Mouse (Mus musculus) splenic B cell, adult 2 months (primary cell): ENCODE results near the gene Klc4.

ENCODE experiments used
- DNase-seq: peaks from one replicate; pipeline ENCODE4 v3.0.0-alpha.2; 2011; ENCODE audit warnings: low read depth, low spot score
- H3K27me3 ChIP-seq: 2 replicates; pipeline ENCODE4 v1.6.1; 2012; ENCODE audit warnings: mild to moderate bottlenecking, low read length, moderate library complexity, mixed read lengths; ENCODE audit not compliant: control insufficient read depth, poor library complexity, insufficient read depth, severe bottlenecking
- H3K36me3 ChIP-seq: 2 replicates; pipeline ENCODE4 v1.6.1; 2012; ENCODE audit warnings: mild to moderate bottlenecking, low read length, moderate library complexity, mixed read lengths; ENCODE audit not compliant: control insufficient read depth, poor library complexity, insufficient read depth, severe bottlenecking

Klc4 gene

DNA sequence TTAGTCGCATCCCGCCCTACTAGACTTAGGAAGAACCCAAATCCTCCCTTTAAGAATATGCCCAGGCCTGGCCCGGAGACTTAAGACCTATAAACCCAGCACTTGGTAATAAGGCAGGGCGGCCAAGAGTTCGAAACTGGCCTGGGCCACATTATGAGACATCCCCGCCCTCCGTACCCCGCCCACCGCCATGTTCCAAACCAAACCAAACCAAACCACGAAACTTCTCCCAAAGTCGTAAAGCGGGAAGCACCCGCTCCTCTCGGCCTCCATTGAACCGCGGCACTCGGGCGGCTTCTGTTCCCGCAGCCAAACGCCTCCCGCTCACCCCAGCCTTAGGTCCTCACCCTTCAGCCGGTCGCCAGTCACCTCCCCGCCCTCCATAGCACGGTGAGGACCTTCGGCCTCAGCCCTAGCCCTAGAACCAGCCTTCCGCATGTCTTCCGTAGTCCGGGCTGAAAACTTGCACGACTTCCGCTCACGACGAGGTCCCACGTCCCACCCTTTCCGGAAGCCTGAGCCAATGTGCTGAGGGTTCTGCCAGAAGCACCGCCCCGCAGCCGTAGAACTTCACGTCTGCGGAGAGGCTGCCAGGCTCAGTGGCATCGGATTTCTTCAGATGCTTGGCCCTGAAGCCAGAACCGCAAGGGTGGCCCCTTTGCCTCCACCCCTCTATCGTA lies 28.2 kb upstream of the Klc4 start, which contains the start of gene Rrp36:
Gene Rrp36, minus strand, starts transcription at position 503 of the 680 bp plus-strand sequence.
- DNase-seq, result peak; percentile 92
- no peaks in the 10 kb centered on the region for H3K27me3 ChIP-seq
- H3K36me3 ChIP-seq, result peaks cover 10% of the 10 kb centered on the region

DNA sequence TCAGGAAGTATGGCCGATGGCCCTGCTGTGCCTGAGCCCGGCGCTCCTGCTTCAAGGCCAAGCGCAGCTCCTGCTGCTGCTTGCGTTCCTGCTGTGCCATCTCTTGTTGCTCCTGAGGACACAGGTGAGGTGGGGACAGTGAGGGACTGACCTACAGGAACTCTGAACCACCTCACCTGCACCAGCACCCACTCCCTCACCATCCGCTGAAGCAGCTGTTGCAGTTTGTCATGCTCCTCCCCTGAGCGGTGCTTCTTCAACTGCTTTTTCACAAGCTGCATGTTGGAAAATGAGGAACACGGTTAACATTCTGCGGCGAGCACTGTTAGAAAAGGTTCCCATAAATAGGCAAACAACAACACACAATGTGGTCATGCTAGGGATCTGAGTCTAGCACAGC lies 24.1 kb upstream of the Klc4 start:
- no peak for DNase-seq
- H3K36me3 ChIP-seq, result peaks cover 14% of the 10 kb centered on the region

DNA sequence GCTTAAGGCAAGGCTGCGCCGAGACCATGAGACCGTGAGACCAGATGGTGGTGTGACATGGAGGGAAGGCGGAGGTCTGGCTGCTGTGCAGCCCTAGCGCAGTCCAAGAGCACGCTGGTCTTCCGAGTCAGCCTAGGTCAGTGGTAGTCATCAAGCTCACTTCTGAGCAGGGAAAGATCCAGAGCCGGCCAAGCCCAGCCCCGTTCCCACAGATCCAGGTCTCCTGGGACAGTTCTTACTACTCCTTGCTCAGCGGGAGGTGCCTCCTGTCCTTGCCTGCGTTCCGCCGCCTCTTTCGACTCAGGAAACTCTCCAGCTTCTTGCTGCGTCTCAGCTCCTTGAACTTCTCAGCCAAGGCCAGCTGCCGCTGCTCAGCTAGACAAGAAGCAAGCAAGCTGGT lies 21.9 kb upstream of the Klc4 start:
- H3K27me3 ChIP-seq, result no peaks in the 10 kb centered on the region
- DNase-seq, result no peak

More for the DNA sequence above, 24.1 kb upstream of the Klc4 start:
- H3K27me3 ChIP-seq, result no peaks in the 10 kb centered on the region

DNA sequence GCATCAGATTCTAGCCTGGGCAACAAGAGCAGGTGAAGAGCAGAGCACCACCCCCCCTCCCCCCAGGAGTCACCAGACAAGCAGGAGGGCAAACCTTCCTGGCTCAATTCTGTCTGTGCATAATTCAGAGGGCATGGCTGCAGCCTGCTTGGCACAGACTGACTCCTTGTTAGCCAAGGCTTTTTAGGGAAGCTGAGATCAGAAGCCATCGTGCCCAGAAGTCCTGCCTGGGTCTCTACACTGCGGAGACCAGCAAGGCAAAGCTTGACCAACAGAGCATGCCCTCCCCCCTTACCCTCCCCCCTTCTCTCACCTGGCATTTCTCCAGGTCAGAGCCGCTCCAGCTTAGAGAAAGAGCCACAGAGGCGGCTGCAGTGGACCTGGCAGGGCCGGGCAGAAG lies 16.9 kb upstream of the Klc4 start:
- Histone ChIP-seq H3K36me3 (peaks cover 7% of the 10 kb centered on the region; the same call in 1 of the 2 replicates), H3K27me3 (no peaks in the 10 kb centered on the region)
- DNase-seq, result no peak

More for the DNA sequence above, 21.9 kb upstream of the Klc4 start:
- peaks cover 14% of the 10 kb centered on the region for H3K36me3 ChIP-seq

DNA sequence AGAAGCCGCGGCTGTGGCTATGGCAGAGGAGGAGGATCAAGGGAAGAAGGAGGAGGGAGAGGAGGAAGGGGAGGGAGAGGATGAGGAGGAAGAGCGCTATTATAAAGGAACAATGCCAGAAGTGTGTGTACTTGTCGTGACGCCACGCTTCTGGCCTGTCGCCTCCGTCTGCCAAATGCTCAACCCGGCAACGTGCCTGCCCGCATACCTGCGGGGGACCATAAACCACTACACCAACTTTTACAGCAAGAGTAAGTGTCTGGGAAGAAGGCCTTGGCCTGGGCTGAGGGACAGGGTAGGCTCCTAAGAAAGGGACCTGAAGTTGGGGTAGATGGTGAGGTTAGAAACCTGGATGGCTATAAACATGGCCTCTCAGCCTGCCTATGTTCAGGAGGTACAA lies 16.2 kb upstream of the Klc4 start:
- no peak for DNase-seq
- Histone ChIP-seq H3K36me3 (peaks cover 5% of the 10 kb centered on the region; the same call in 1 of the 2 replicates), H3K27me3 (no peaks in the 10 kb centered on the region)

DNA sequence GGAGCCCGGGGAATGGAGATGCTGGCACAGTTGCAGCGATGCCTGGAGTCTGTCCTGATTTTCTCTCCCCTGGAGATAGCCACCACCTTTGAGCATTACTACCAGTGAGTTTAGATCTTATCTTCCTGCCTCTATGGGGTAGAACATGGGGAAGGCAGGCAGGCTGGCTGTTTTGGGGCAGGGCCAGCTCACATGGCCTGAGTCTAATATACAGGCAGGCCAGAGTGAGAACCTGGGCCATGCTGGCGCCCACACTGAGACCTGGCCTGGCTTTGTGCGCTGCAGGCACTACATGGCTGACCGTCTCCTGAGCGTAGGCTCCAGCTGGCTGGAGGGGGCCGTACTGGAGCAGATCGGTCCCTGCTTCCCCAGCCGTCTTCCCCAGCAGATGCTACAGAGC lies 15.5 kb upstream of the Klc4 start:
- Histone ChIP-seq H3K36me3 (0 out of 2 replicates have a peak, but pooled peaks cover 1% of the 10 kb centered on the region), H3K27me3 (no peaks in the 10 kb centered on the region)
- DNase-seq, result no peak

DNA sequence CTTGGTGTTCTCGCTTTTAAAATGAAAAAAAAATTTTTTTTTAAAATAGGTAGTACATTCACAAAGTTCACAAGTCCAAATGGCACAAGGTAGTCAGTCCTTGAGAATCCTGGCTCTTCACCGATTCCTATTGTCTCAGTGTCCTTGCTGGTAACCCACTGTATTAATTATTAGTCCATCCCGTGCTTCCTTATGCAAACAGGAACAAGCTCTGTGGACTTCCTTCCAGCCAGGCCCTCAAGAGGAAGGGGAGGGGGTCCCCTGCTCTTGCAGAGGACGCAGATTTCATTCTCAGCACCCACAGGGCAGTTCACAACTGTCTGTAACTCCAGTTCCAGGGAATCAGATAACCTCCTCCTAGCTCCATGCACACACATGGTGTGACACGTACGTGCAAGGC lies 10.2 kb upstream of the Klc4 start:
- Histone ChIP-seq H3K36me3 (no peaks in the 10 kb centered on the region), H3K27me3 (no peaks in the 10 kb centered on the region)
- DNase-seq, result no peak

DNA sequence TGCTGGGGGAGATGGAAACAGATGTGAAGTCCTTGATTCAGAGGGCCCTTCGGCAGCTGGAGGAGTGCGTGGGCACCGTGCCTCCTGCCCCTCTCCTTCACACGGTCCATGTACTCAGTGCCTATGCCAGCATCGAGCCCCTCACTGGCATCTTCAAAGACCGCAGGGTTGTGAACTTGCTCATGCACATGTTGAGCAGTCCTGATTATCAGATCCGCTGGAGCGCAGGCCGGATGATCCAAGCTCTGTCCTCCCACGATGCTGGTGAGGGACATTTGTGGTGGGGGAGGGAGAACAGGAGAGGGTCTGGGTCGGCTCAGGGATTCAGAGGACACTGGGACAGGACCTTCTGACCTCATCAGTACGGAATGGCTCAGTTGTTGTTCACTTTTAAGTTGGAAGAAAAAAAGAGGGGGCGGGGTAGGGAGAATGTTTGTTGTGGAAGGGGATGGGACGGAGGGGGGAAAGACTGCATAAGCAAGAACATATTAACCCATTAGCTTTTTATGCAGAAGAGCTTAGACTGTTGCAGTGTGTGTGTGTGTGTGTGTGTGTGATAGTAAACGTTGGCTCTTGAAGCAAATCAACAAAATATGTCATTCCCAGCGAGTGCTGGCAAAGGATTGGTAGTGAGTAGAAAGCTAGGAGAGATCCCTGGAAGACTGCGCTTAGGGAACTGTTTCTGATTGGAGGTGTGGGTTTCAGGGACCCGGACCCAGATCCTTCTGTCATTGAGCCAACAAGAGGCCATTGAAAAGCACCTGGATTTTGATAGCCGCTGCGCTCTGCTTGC lies 6.1 kb upstream of the Klc4 start:
- Histone ChIP-seq H3K36me3 (no peaks in the 10 kb centered on the region), H3K27me3 (no peaks in the 10 kb centered on the region)
- no peak for DNase-seq

DNA sequence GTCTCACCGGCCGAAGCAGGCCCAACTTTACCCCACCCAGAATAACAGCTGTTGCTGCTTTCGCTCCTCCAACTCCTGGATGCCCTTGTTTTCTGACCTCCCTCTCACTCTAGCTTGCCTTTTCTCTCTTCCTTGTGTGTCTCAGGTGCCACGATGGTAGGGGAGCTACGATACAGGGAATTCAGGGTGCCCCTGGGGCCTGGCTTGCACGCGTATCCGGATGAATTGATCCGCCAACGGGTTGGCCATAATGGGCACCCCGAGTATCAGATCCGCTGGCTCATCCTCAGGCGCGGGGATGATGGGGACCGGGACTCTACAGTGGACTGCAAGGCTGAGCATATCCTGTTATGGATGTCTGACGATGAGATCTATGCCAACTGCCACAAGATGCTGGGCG lies 5.5 kb upstream of the Klc4 start:
- DNase-seq, result no peak
- Histone ChIP-seq H3K36me3 (no peaks in the 10 kb centered on the region), H3K27me3 (no peaks in the 10 kb centered on the region)

DNA sequence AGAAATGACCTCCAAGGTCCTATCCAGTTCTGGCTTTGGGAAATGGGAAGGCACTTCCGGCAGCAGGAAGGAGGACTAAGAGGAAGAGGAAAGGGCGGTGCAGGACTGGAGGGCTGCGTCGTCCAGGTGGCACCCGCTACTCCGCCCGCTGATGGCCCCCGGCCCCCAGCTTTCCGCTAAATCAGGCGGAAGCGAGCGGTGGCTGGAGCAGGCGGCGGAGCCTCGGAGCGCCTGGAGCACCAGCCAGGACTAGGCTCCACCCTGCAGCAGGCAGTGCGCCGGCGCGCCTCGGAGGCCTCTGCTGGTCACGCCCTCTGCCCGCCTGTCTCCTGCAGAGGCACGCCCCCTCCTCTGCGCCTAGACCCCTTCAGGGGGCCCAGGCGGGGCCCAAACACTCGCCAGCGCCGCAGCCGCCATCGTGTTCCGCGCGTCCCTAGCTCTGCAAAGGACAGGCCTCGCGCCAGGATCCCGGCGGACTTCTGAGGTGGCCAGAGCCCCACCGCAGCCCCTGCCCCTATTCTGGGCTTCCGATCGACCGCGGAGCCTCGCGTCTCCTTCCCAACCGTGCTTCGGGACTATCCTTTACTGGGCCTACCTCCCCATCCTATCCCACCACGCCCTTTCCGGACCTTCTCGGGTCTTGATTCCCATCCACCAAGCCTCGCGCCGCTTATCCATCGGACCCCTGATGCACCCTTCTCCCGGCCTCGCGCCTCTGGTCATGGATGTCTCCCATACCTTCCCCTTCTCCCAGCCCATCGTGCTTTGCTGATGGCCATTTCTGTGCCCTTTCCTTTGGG lies 4.6 kb upstream of the Klc4 start, which contains the start of gene Cul7:
Gene Cul7, plus strand, starts transcription at position 106 of the 800 bp plus-strand sequence.
- peak; percentile 74 for DNase-seq
- no peaks in the 10 kb centered on the region for H3K27me3 ChIP-seq
- H3K36me3 ChIP-seq, result no peaks in the 10 kb centered on the region

DNA sequence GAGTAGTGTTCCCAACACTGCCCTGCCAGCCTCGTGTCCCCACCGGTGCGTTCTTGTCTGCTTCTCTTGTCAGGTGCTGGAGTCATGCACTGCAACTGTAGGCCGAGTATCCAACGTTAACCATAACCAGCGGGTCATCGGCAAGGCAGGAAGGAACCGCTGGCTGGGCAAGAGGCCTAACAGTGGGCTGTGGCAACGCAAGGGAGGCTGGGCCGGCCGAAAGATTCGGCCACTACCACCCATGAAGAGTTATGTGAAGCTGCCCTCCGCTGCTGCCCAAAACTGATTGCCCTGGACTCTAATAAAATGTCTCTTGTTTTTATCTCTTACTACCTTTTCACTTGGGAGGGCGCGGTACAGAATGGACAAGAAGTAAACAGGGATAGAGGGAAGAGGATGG lies 4.0 kb upstream of the Klc4 start:
- Histone ChIP-seq H3K36me3 (no peaks in the 10 kb centered on the region), H3K27me3 (no peaks in the 10 kb centered on the region)
- DNase-seq, result no peak

DNA sequence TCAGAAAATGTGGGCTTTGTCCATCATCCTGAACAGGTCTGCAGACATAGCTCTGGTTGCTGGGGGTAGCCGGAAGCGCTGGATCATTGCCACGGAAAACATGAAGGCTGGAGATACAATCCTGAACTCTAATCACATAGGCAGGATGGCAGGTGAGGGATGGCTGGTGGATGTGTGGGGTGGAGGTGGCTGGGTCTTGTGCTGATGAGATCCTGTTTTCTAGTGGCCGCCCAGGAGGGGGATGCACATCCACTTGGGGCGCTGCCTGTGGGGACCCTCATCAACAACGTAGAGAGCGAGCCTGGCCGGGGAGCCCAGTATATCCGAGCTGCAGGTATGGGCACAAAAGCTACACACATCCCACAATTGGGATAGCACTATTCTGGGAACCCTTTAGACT lies 2.6 kb upstream of the Klc4 start:
- H3K27me3 ChIP-seq, result no peaks in the 10 kb centered on the region
- no peak for DNase-seq
- H3K36me3 ChIP-seq, result no peaks in the 10 kb centered on the region

DNA sequence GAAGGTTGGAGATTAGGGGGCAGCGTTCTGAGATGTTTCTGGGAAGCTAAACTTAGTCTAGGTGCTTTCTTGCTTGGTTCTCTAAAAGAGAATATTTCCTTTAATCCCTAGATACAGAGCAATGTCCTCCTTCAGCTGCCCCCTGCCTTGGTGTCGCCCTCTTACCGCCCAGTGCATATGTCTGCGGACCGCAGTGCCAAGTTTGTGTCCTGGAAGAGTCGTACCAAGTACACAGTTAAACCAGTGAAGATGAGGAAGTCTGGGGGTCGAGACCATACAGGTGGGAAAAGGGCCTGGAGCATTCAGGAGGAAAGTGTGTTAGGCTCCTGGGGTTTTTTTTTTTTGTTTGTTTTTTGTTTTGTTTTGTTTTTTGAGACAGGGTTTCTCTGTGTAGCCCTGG lies 1.5 kb upstream of the Klc4 start:
- Histone ChIP-seq H3K36me3 (no peaks in the 10 kb centered on the region), H3K27me3 (no peaks in the 10 kb centered on the region)
- DNase-seq, result no peak

DNA sequence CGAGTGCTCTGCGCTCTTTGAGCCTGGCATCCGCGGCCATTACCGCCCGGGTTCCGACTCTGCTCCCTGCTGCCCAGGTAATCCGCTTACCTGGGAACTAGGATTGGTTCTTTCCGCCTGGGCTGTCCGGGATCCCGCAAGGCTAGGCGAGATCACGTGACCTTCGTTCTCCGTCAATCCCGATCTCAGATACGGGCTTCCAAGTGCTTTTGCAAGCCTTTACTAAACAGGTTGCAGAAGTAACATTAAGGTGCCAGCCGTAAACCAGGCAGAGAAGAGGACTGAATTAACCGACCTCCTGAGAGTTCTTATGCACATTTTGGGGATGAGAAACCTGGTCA lies 470 bp upstream of the Klc4 start:
- no peaks in the 10 kb centered on the region for H3K27me3 ChIP-seq

More for the DNA sequence above, 470 bp upstream of the Klc4 start:
- no peak for DNase-seq
- no peaks in the 10 kb centered on the region for H3K36me3 ChIP-seq
